Mouse (Mus musculus) neutrophil, adult 5-6 weeks (primary cell): Measurements from ENCODE around the gene Ints3. TPM values are rescaled to one million over a fixed set of nuclear protein-coding genes. Genes with fewer than 3 reads are reported as not detected.
"Not testable (repeated sequence)": the region's sequence is repeated elsewhere in the genome, so short reads cannot be mapped to it uniquely, and the experiment has no call there.

Experiments
- ATAC-seq: fragments of 151-379, 151-347 bp; 2 replicates; pipeline ENCODE4 v1.8.0; 2017; ENCODE audit warnings: mild to moderate bottlenecking, moderate TSS enrichment; ENCODE audit not compliant: insufficient number of reproducible peaks, poor library complexity, low FRiP score, severe bottlenecking; ENCODE audit errors: extremely low read depth
- total RNA-seq: library from RNA; stranded (forward); fragments of 200-1000 nt; gene quantifications from 2 replicates; pipeline ENCODE4 v1.2.3, GENCODE M21; 2017

The Ints3 gene
- total RNA-seq, 1 experiment from 2014 or later = 23.2 TPM

- peak; percentile 60 for ATAC-seq
Measured at GRCm38 (mm10) chr3:90373432-90374028, 59.9 kb downstream of the Ints3 start.

GRCm38 (mm10) chr3:90372817-90373216 lies 60.6 kb downstream of the Ints3 start:
- no peak for ATAC-seq

GRCm38 (mm10) chr3:90371857-90372256 lies 61.6 kb downstream of the Ints3 start:
- no peak for ATAC-seq

GRCm38 (mm10) chr3:90369041-90369440 lies 64.4 kb downstream of the Ints3 start:
- no peak for ATAC-seq

GRCm38 (mm10) chr3:90367001-90367632 lies 66.3 kb downstream of the Ints3 start:
- no peak for ATAC-seq

- no peak for ATAC-seq
Measured at GRCm38 (mm10) chr3:90362346-90362745, 71.1 kb downstream of the Ints3 start.

GRCm38 (mm10) chr3:90361476-90361875 lies 71.9 kb downstream of the Ints3 start:
- no peak for ATAC-seq

- ATAC-seq = no peak
Measured at GRCm38 (mm10) chr3:90359230-90359629, 74.2 kb downstream of the Ints3 start.

- ATAC-seq = no peak
Measured at GRCm38 (mm10) chr3:90357959-90358358, 75.5 kb downstream of the Ints3 start.

- no peak for ATAC-seq
Measured at GRCm38 (mm10) chr3:90347847-90348246, 85.6 kb downstream of the Ints3 start.

GRCm38 (mm10) chr3:90342853-90343252 lies 90.6 kb downstream of the Ints3 start:
- ATAC-seq = not testable (repeated sequence)

Other genes starting within 250 kb of the Ints3 start
- gene Rps27, start 220.0 kb downstream of the Ints3 start, total RNA-seq = 6,147 and 6,362 TPM in 2 replicates
- 1.4 and 2.0 TPM in 2 replicates for gene Rab13, start 219.9 kb downstream of the Ints3 start, total RNA-seq
- 63.0 and 65.2 TPM in 2 replicates for gene Jtb, start 202.0 kb downstream of the Ints3 start, total RNA-seq
- gene Creb3l4, start 190.1 kb downstream of the Ints3 start, total RNA-seq = not detected in 2 replicates
- gene Slc39a1, start 185.4 kb downstream of the Ints3 start, total RNA-seq = 32.4 and 34.4 TPM in 2 replicates
- gene Crtc2, start 179.5 kb downstream of the Ints3 start, total RNA-seq = 66.4 and 76.5 TPM in 2 replicates
- 59.8 and 70.4 TPM in 2 replicates for gene Dennd4b, start 168.4 kb downstream of the Ints3 start, total RNA-seq
- 56.0 and 64.1 TPM in 2 replicates for gene Gatad2b, start 140.4 kb downstream of the Ints3 start, total RNA-seq
- 0.35 and 2.7 TPM in 2 replicates for gene Slc27a3, start 43.7 kb downstream of the Ints3 start, total RNA-seq
- 0.12 TPM in 1 of 2 replicates, not detected in the other for gene Npr1, start 32.2 kb upstream of the Ints3 start, total RNA-seq
- 64.5 and 67.2 TPM in 2 replicates for gene Ilf2, start 42.5 kb upstream of the Ints3 start, total RNA-seq
- gene Snapin, start 57.4 kb upstream of the Ints3 start, total RNA-seq = 41.6 and 45.4 TPM in 2 replicates
- 101 and 106 TPM in 2 replicates for gene Chtop, start 75.9 kb upstream of the Ints3 start, total RNA-seq
- 11.2 and 13.0 TPM in 2 replicates for gene S100a1, start 80.8 kb upstream of the Ints3 start, total RNA-seq
- gene S100a13, start 80.8 kb upstream of the Ints3 start, total RNA-seq = 35.1 and 41.4 TPM in 2 replicates
- 1.6 and 2.0 TPM in 2 replicates for gene S100a14, start 93.2 kb upstream of the Ints3 start, total RNA-seq
- not detected in 2 replicates for gene S100a16, start 103.6 kb upstream of the Ints3 start, total RNA-seq
- 1.4 and 2.3 TPM in 2 replicates for gene S100a3, start 127.0 kb upstream of the Ints3 start, total RNA-seq
- not detected in 2 replicates for gene S100a2, start 156.6 kb upstream of the Ints3 start, total RNA-seq
- not detected in 2 replicates for gene Gm42674, start 168.3 kb upstream of the Ints3 start, total RNA-seq
- gene S100a4, start 170.1 kb upstream of the Ints3 start, total RNA-seq = 88.4 and 95.9 TPM in 2 replicates
- gene S100a5, start 174.9 kb upstream of the Ints3 start, total RNA-seq = not detected in 2 replicates
- 1,146 and 1,580 TPM in 2 replicates for gene S100a6, start 179.3 kb upstream of the Ints3 start, total RNA-seq
- 0.81 and 1.1 TPM in 2 replicates for gene S100a7a, start 220.4 kb upstream of the Ints3 start, total RNA-seq
- 8,742 and 9,143 TPM in 2 replicates for gene S100a8, start 235.4 kb upstream of the Ints3 start, total RNA-seq